Mouse (Mus musculus) MEL (cell line): ENCODE results near the gene 9230104L09Rik. TPM values are rescaled to one million over a fixed set of nuclear protein-coding genes. Genes with fewer than 3 reads are reported as not detected.
A peak's percentile ranks its signal among the peaks of the same experiment; 100 is the strongest.

Experiments
- DNase-seq: peaks from one replicate; pipeline ENCODE4 v3.0.0; 2011; ENCODE audit warnings: low read depth, low spot score
- H3K27ac ChIP-seq: 2 replicates; pipeline ENCODE4 v1.5.1; 2012; ENCODE audit warnings: low read depth, mild to moderate bottlenecking, control low read depth, low read length, moderate library complexity; ENCODE audit not compliant: control insufficient read depth
- H3K27me3 ChIP-seq, 2 experiments: fragments of 150-350 bp in 1 of 2; sonication (generic) in 1 of 2; 2 replicates each; pipeline ENCODE4 v1.6.1; 2012; ENCODE audit warnings: low read length in 2 of 2, mild to moderate bottlenecking in 2 of 2, improper control_type of control experiment in 1 of 2, moderate library complexity in 1 of 2; ENCODE audit not compliant: insufficient read depth in 2 of 2, control insufficient read depth in 1 of 2
- H3K36me3 ChIP-seq, 2 experiments: 2 replicates each; pipeline ENCODE4 v1.6.1; 2012 to 2014; ENCODE audit warnings: low read length in 2 of 2, improper control_type of control experiment in 1 of 2, inconsistent platforms in 1 of 2, mild to moderate bottlenecking in 1 of 2; ENCODE audit not compliant: insufficient read depth in 2 of 2, control insufficient read depth in 1 of 2
- H3K4me1 ChIP-seq, 2 experiments: fragments of 150-350 bp in 1 of 2; sonication (generic) in 1 of 2; 2 replicates each; pipeline ENCODE4 v1.6.1; 2012; ENCODE audit warnings: low read length in 2 of 2, improper control_type of control experiment in 1 of 2, mild to moderate bottlenecking in 1 of 2; ENCODE audit not compliant: insufficient read depth in 2 of 2, control insufficient read depth in 1 of 2
- H3K4me3 ChIP-seq, 2 experiments: fragments of 150-350 bp in 1 of 2; sonication (generic) in 1 of 2; 2 replicates each; pipeline ENCODE4 v1.5.1; 2012; ENCODE audit warnings: low read depth in 2 of 2, low read length in 2 of 2, mild to moderate bottlenecking in 2 of 2, moderate library complexity in 2 of 2, control low read depth in 1 of 2, improper control_type of control experiment in 1 of 2; ENCODE audit not compliant: control insufficient read depth in 1 of 2, insufficient read depth in 1 of 2
- H3K79me2 ChIP-seq: 2 replicates; pipeline ENCODE4 v1.6.1; 2012; ENCODE audit warnings: mild to moderate bottlenecking, low read length, moderate library complexity; ENCODE audit not compliant: control insufficient read depth, poor library complexity, insufficient read depth
- H3K9ac ChIP-seq: 2 replicates; pipeline ENCODE4 v1.6.1; 2012; ENCODE audit warnings: low read depth, mild to moderate bottlenecking, control low read depth, low read length, moderate library complexity; ENCODE audit not compliant: control insufficient read depth, poor library complexity, severe bottlenecking
- H3K9me3 ChIP-seq: fragments of 150-350 bp; sonication (generic); replicated peaks from 2 replicates; pipeline ENCODE4 v1.6.1; 2012; ENCODE audit warnings: mild to moderate bottlenecking, low read length, improper control_type of control experiment, moderate library complexity; ENCODE audit not compliant: insufficient read depth
- BHLHE40 ChIP-seq: IDR thresholded peaks from 2 replicates; pipeline ENCODE4 v1.6.1; 2012; ENCODE audit warnings: low read depth, mild to moderate bottlenecking, inconsistent platforms, low read length, improper control_type of control experiment, borderline replicate concordance
- CHD1 ChIP-seq: IDR thresholded peaks from 2 replicates; pipeline ENCODE4 v1.6.1; 2012; ENCODE audit warnings: low read depth, mild to moderate bottlenecking, inconsistent platforms, low read length, improper control_type of control experiment
- CHD2 ChIP-seq: IDR thresholded peaks from 2 replicates; pipeline ENCODE4 v1.6.1; 2011; ENCODE audit warnings: low read length, improper control_type of control experiment
- CTCF ChIP-seq, 3 experiments: IDR thresholded peaks in 2 of 3; conservative IDR thresholded peaks in 1 of 3; 2 replicates each; pipeline ENCODE4 v1.5.1; 2011 to 2012; ENCODE audit warnings: low read length in 3 of 3, low read depth in 2 of 3, mild to moderate bottlenecking in 2 of 3, improper control_type of control experiment in 1 of 3, inconsistent platforms in 1 of 3, mixed read lengths in 1 of 3, moderate library complexity in 1 of 3; ENCODE audit not compliant: control insufficient read depth in 1 of 3, insufficient read depth in 1 of 3, poor library complexity in 1 of 3, severe bottlenecking in 1 of 3
- ELF1 ChIP-seq: IDR thresholded peaks from 2 replicates; pipeline ENCODE4 v1.6.1; 2014; ENCODE audit warnings: low read depth, mild to moderate bottlenecking, inconsistent platforms, low read length, improper control_type of control experiment, moderate library complexity
- EP300 ChIP-seq, 2 experiments: IDR thresholded peaks; 2 replicates each; pipeline ENCODE4 v1.6.1; 2011; ENCODE audit warnings: improper control_type of control experiment in 2 of 2, low read length in 2 of 2, low read depth in 1 of 2, mild to moderate bottlenecking in 1 of 2
- ETS1 ChIP-seq: IDR thresholded peaks from 2 replicates; pipeline ENCODE4 v1.6.1; 2012; ENCODE audit warnings: low read depth, mild to moderate bottlenecking, inconsistent platforms, low read length, improper control_type of control experiment, moderate library complexity
- GATA1 ChIP-seq: IDR thresholded peaks from 2 replicates; pipeline ENCODE4 v1.6.1; 2011; ENCODE audit warnings: low read depth, low read length, improper control_type of control experiment
- HCFC1 ChIP-seq: IDR thresholded peaks from 2 replicates; pipeline ENCODE4 v1.6.1; 2012; ENCODE audit warnings: low read depth, mild to moderate bottlenecking, inconsistent platforms, low read length, improper control_type of control experiment, moderate library complexity
- JUND ChIP-seq: IDR thresholded peaks from 2 replicates; pipeline ENCODE4 v1.6.1; 2011; ENCODE audit warnings: low read depth, mild to moderate bottlenecking, improper control_type of control experiment, low read length
- MAFK ChIP-seq: IDR thresholded peaks from 2 replicates; pipeline ENCODE4 v1.6.1; 2011; ENCODE audit warnings: low read depth, mild to moderate bottlenecking, low read length, improper control_type of control experiment, borderline replicate concordance
- MAX ChIP-seq: IDR thresholded peaks from 2 replicates; pipeline ENCODE4 v1.6.1; 2011; ENCODE audit warnings: low read length, improper control_type of control experiment
- MEF2A ChIP-seq: IDR thresholded peaks from 2 replicates; pipeline ENCODE4 v1.6.1; 2014; ENCODE audit warnings: low read depth, mild to moderate bottlenecking, inconsistent platforms, low read length, improper control_type of control experiment; ENCODE audit not compliant: poor library complexity, insufficient replicate concordance, severe bottlenecking; ENCODE audit errors: extremely low read depth
- MXI1 ChIP-seq: IDR thresholded peaks from 2 replicates; pipeline ENCODE4 v1.6.1; 2011; ENCODE audit warnings: mild to moderate bottlenecking, low read depth, low read length, improper control_type of control experiment
- MYC ChIP-seq: IDR thresholded peaks from 2 replicates; pipeline ENCODE4 v1.6.1; 2011; ENCODE audit warnings: low read depth, mild to moderate bottlenecking, low read length, improper control_type of control experiment, moderate library complexity
- NELFE ChIP-seq: IDR thresholded peaks from 2 replicates; pipeline ENCODE4 v1.6.1; 2011; ENCODE audit warnings: low read depth, low read length, improper control_type of control experiment
- NRF1 ChIP-seq: IDR thresholded peaks from 2 replicates; pipeline ENCODE4 v1.6.1; 2014; ENCODE audit warnings: low read depth, mild to moderate bottlenecking, inconsistent platforms, low read length, improper control_type of control experiment, moderate library complexity; ENCODE audit not compliant: poor library complexity, insufficient read depth, severe bottlenecking
- POLR2AphosphoS2 ChIP-seq: IDR thresholded peaks from 2 replicates; pipeline ENCODE4 v1.6.1; 2011; ENCODE audit warnings: low read length, improper control_type of control experiment
- POLR2AphosphoS5 ChIP-seq: IDR thresholded peaks from 2 replicates; pipeline ENCODE4 v1.6.1; 2012; ENCODE audit warnings: low read depth, borderline replicate concordance, mild to moderate bottlenecking, inconsistent platforms, low read length, moderate library complexity, mixed read lengths
- RAD21 ChIP-seq: IDR thresholded peaks from 2 replicates; pipeline ENCODE4 v1.6.1; 2011; ENCODE audit warnings: mild to moderate bottlenecking, low read depth, low read length, improper control_type of control experiment
- RCOR1 ChIP-seq: IDR thresholded peaks from 2 replicates; pipeline ENCODE4 v1.6.1; 2012; ENCODE audit warnings: low read depth, mild to moderate bottlenecking, inconsistent platforms, low read length, improper control_type of control experiment
- SIN3A ChIP-seq: IDR thresholded peaks from 2 replicates; pipeline ENCODE4 v1.6.1; 2012; ENCODE audit warnings: low read length, improper control_type of control experiment, inconsistent platforms
- SMC3 ChIP-seq: IDR thresholded peaks from 2 replicates; pipeline ENCODE4 v1.6.1; 2011; ENCODE audit warnings: low read depth, low read length, improper control_type of control experiment
- TAL1 ChIP-seq: IDR thresholded peaks from 2 replicates; pipeline ENCODE4 v1.6.1; 2012; ENCODE audit warnings: mild to moderate bottlenecking, inconsistent platforms, low read length, moderate library complexity, mixed read lengths
- TBP ChIP-seq: IDR thresholded peaks from 2 replicates; pipeline ENCODE4 v1.8.0; 2011; ENCODE audit warnings: low read depth, low read length, improper control_type of control experiment
- UBTF ChIP-seq: IDR thresholded peaks from 2 replicates; pipeline ENCODE4 v1.6.1; 2012; ENCODE audit warnings: low read depth, mild to moderate bottlenecking, inconsistent platforms, low read length, improper control_type of control experiment, moderate library complexity, borderline replicate concordance; ENCODE audit not compliant: insufficient read depth
- USF1 ChIP-seq: IDR thresholded peaks from 2 replicates; pipeline ENCODE4 v1.6.1; 2014; ENCODE audit warnings: low read depth, mild to moderate bottlenecking, inconsistent platforms, low read length, improper control_type of control experiment, moderate library complexity
- ZKSCAN1 ChIP-seq: IDR thresholded peaks from 2 replicates; pipeline ENCODE4 v1.6.1; 2012; ENCODE audit warnings: low read depth, mild to moderate bottlenecking, inconsistent platforms, low read length, improper control_type of control experiment, moderate library complexity
- ZMIZ1 ChIP-seq: IDR thresholded peaks from 2 replicates; pipeline ENCODE4 v1.6.1; 2012; ENCODE audit warnings: low read depth, mild to moderate bottlenecking, inconsistent platforms, low read length, improper control_type of control experiment, moderate library complexity
- ZNF384 ChIP-seq: IDR thresholded peaks from 2 replicates; pipeline ENCODE4 v1.6.1; 2012; ENCODE audit warnings: low read depth, mild to moderate bottlenecking, inconsistent platforms, low read length, improper control_type of control experiment
- polyA plus RNA-seq, 2 experiments: library from polyadenylated mRNA; stranded (reverse) in 1 of 2; unstranded in 1 of 2; fragments of >175 nt in 1 of 2; fragments of >200 nt in 1 of 2; gene quantifications; 2 replicates each; pipeline versions ENCODE4 v1.2.1 to v1.2.4; 2012; ENCODE audit warnings: low replicate concordance in 2 of 2, low read depth in 1 of 2; ENCODE audit not compliant: insufficient read length in 2 of 2, insufficient read depth in 1 of 2, missing spikeins in 1 of 2
- total RNA-seq: library from RNA; depleted of rRNA; stranded (reverse); fragments of 300-350 nt; gene quantifications from 2 replicates; pipeline ENCODE4 v1.2.3, GENCODE M21; 2012

Gene 9230104L09Rik
- total and polyA plus RNA-seq, 3 experiments = not detected

GRCm38 (mm10) chr2:148874617-148875334 lies 9.9 kb upstream of the 9230104L09Rik start:
- peak; percentile 61 for DNase-seq
- peaks cover 11% of the 10 kb centered on the region for H3K79me2 ChIP-seq
- peak overlapping the region; percentile 60 for H3K27ac ChIP-seq
- H3K36me3 ChIP-seq = peaks cover 0 to 2% of the 10 kb centered on the region in 2 experiments; a peak in 1 of 4 replicates
- peaks cover 0 to 11% of the 10 kb centered on the region in 2 experiments; a peak in 3 of 4 replicates for H3K4me1 ChIP-seq
- peak overlapping the region; percentile 77 for H3K9ac ChIP-seq
- peak overlapping the region; percentile 91 to 92 for H3K4me3 ChIP-seq
- TF ChIP-seq MEF2A = no peak
- TF ChIP-seq MXI1 = peak; percentile 81
- TF ChIP-seq USF1 = no peak
- TF ChIP-seq SIN3A = peak; percentile 60
- no peak for TF ChIP-seq CTCF (IDR thresholded peaks at IDR 0.05 in 2 of 3, conservative IDR thresholded peaks at IDR 0.05 in 1 of 3; ENCODE audit: control insufficient read depth in 1 of 3, insufficient read depth in 1 of 3, low read depth in 2 of 3, low read length in 3 of 3, poor library complexity in 1 of 3, severe bottlenecking in 1 of 3)
- no peak for TF ChIP-seq CHD2
- TF ChIP-seq GATA1 = no peak
- TF ChIP-seq RCOR1 = no peak
- TF ChIP-seq MYC = peak; percentile 80
- TF ChIP-seq ZNF384 = no peak
- TF ChIP-seq ZKSCAN1 = no peak
- no peak for TF ChIP-seq TAL1
- TF ChIP-seq EP300 (IDR thresholded peaks at IDR 0.05; ENCODE audit: low read depth in 1 of 2, low read length in 2 of 2) = no peak
- TF ChIP-seq ETS1 = no peak
- no peak for TF ChIP-seq RAD21
- TF ChIP-seq HCFC1 = no peak
- TF ChIP-seq NELFE = no peak
- no peak for TF ChIP-seq ZMIZ1
- no peak for TF ChIP-seq JUND
- no peak for TF ChIP-seq UBTF
- peak; percentile 86 for TF ChIP-seq MAX
- no peak for TF ChIP-seq CHD1
- TF ChIP-seq POLR2AphosphoS2 = no peak
- no peak for TF ChIP-seq NRF1
- no peak for TF ChIP-seq ELF1
- TF ChIP-seq TBP = no peak
- no peak for TF ChIP-seq SMC3
- TF ChIP-seq BHLHE40 = peak; percentile 60; the same call in 1 of the 2 replicates
- TF ChIP-seq POLR2AphosphoS5 = no peak
- no peak for TF ChIP-seq MAFK
- H3K27me3 ChIP-seq = no peaks in the 10 kb centered on the region
- no peaks in the 10 kb centered on the region for H3K9me3 ChIP-seq
